Mouse (Mus musculus) limb, embryonic 14.5 days (tissue): ENCODE measurements around the gene Prkrip1. TPM values are rescaled to one million over a fixed set of nuclear protein-coding genes. Genes with fewer than 3 reads are reported as not detected.
"Not testable (repeated sequence)": the region's sequence is repeated elsewhere in the genome, so short reads cannot be mapped to it uniquely, and the experiment has no call there.

Source experiments
- ATAC-seq: fragments of 200-750 bp; cut with Nextera tagmentation; 2 replicates; pipeline ENCODE4 v1.8.0; 2017; ENCODE audit warnings: low read depth, moderate number of reproducible peaks, moderate TSS enrichment; ENCODE audit not compliant: low FRiP score
- DNase-seq: peaks from one replicate; pipeline ENCODE4 v3.0.0-alpha.2; 2015; ENCODE audit warnings: low spot score
- H3K27ac ChIP-seq: fragments of 300-500 bp; sonication (generic); replicated peaks from 2 replicates; pipeline ENCODE4 v1.5.1; 2014; ENCODE audit warnings: low read depth, mild to moderate bottlenecking, low read length, moderate library complexity, mixed read lengths
- H3K27me3 ChIP-seq: fragments of 300-500 bp; sonication (generic); 2 replicates; pipeline ENCODE4 v1.6.1; 2014; ENCODE audit warnings: low read length, mixed read lengths; ENCODE audit not compliant: control insufficient read depth, insufficient read depth
- H3K36me3 ChIP-seq: fragments of 300-500 bp; sonication (generic); 2 replicates; pipeline ENCODE4 v1.6.1; 2014; ENCODE audit warnings: mild to moderate bottlenecking, low read length, moderate library complexity, mixed read lengths; ENCODE audit not compliant: control insufficient read depth, insufficient read depth
- H3K4me1 ChIP-seq: fragments of 300-500 bp; sonication (generic); 2 replicates; pipeline ENCODE4 v1.6.1; 2014; ENCODE audit warnings: antibody characterized with exemption, low read length, mixed read lengths; ENCODE audit not compliant: control insufficient read depth, insufficient read depth
- H3K4me2 ChIP-seq: fragments of 300-500 bp; sonication (generic); replicated peaks from 2 replicates; pipeline ENCODE4 v1.6.1; 2014; ENCODE audit warnings: low read depth, mild to moderate bottlenecking, low read length, moderate library complexity; ENCODE audit not compliant: severe bottlenecking
- H3K4me3 ChIP-seq: fragments of 300-500 bp; sonication (generic); replicated peaks from 2 replicates; pipeline ENCODE4 v1.5.1; 2014; ENCODE audit warnings: low read length
- H3K9ac ChIP-seq: fragments of 300-500 bp; sonication (generic); 2 replicates; pipeline ENCODE4 v1.6.1; 2014; ENCODE audit warnings: mild to moderate bottlenecking, low read depth, low read length, moderate library complexity; ENCODE audit not compliant: severe bottlenecking
- H3K9me3 ChIP-seq: fragments of 300-500 bp; sonication (generic); 2 replicates; pipeline ENCODE4 v1.6.1; 2016; ENCODE audit warnings: low read length; ENCODE audit not compliant: control insufficient read depth
- POLR2A ChIP-seq: fragments of 200-500 bp; IDR thresholded peaks from 2 replicates; pipeline ENCODE4 v1.8.0; 2012; ENCODE audit warnings: inconsistent platforms, mild to moderate bottlenecking, moderate library complexity, borderline replicate concordance; ENCODE audit not compliant: insufficient read depth, insufficient read length; ENCODE audit errors: extremely low read depth
- WGBS: fragments of 180-500 bp; shearing (Covaris S2); extraction: QIAGEN DNeasy Blood & Tissue Kit; methylation state at CpG from one replicate; pipeline ENCODE4 v1.1.7; 2014; 5-methylcytosine and 5-hydroxymethylcytosine counted together
- polyA plus RNA-seq, 2 experiments: library from polyadenylated mRNA; depleted of rRNA in 1 of 2; stranded (reverse) in 1 of 2; unstranded in 1 of 2; fragments of >200 nt; fragmentation: Nextera tagmentation in 1 of 2; extraction: Ambion mirVana in 1 of 2; gene quantifications; 2 replicates each; pipeline versions ENCODE4 v1.2.1 to v1.2.3; 2012 to 2014

The Prkrip1 gene
- polyA plus RNA-seq, 2 experiments: 32.4 to 52.3 TPM

- Histone ChIP-seq H3K27me3 (no peaks in the 10 kb centered on the region), H3K27ac (no peak overlapping the region), H3K4me1 (peaks cover 7% of the 10 kb centered on the region), H3K9ac (no peak overlapping the region), H3K9me3 (no peaks in the 10 kb centered on the region), H3K36me3 (no peaks in the 10 kb centered on the region; the same call in 1 of the 2 replicates), H3K4me3 (no peak overlapping the region), H3K4me2 (no peak overlapping the region)
- DNase-seq (no peak), ATAC-seq (no peak)
- TF ChIP-seq POLR2A: no peak
- WGBS: 91% methylated on average over 4 of the region's 4 CpGs
Observed at GRCm38 (mm10) chr5:136167296-136167695, 31.5 kb downstream of the Prkrip1 start.

DNA sequence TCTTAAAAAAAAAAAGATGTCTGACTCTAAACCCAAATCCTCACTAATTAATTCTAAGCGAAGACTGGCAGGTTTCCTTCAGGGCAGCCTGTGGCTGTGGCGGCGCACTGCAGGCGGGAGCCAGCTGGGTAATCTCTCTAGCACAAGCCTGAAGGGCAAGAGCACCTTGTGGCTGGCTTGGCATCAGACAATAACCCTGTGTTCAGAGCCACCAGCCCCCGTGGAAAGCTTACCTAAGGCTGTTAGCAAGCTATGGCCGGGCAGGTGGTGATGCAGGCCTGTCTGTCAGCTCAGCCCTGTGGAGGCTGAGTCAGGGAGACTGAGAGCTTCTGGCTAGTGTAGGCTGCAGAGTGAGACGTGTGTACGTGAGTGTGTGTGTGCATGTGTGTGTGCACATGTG lies 33.5 kb downstream of the Prkrip1 start:
- no peak for TF ChIP-seq POLR2A
- no peak overlapping the region for H3K27ac ChIP-seq
- H3K9me3 ChIP-seq: no peaks in the 10 kb centered on the region
- no peak overlapping the region for H3K4me3 ChIP-seq
- WGBS: 70% methylated on average over 8 of the region's 8 CpGs
- peaks cover 3% of the 10 kb centered on the region; the same call in 1 of the 2 replicates for H3K4me1 ChIP-seq
- DNase-seq (no peak), ATAC-seq (no peak)
- no peaks in the 10 kb centered on the region for H3K27me3 ChIP-seq
- H3K4me2 ChIP-seq: no peak overlapping the region
- no peaks in the 10 kb centered on the region; the same call in 1 of the 2 replicates for H3K36me3 ChIP-seq
- no peak overlapping the region for H3K9ac ChIP-seq

DNA sequence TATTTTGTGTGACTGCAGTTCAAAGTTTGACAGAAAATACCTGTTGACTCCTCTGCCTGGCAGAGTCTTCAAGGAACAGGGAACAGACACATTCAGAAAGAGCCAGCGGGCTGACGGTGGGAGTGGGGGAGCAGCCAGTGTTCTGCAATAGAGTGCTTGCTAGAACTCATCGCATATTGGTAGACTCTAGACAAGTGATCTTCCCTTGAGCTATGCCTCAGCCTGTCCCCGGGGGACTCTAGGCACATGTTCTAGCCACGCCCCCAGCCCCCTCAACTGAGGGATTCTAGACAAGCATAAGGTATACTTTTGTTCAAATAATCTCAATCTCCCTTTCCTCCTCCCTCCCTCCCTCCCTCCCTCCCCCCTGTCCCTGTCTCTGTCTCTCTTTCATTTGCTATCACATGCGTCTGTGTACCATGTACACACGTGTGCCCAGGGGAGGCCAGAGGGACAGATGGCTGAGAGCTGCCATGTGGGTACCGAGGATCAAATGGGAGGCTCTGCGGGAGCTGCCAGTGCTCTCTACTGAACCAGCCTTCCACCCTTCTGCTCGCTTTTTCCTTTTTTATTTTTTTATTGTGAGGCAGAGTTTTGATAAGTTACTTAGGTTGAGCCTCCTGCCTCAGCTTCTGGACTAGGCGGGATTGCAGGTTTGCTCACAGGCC lies 34.8 kb downstream of the Prkrip1 start:
- ATAC-seq: no peak
- WGBS: 81% methylated on average over 11 of the region's 11 CpGs
- TF ChIP-seq POLR2A: no peak

GRCm38 (mm10) chr5:136160084-136160483 lies 38.7 kb downstream of the Prkrip1 start:
- not testable (repeated sequence) for H3K4me2 ChIP-seq, H3K27ac ChIP-seq, DNase-seq, ATAC-seq, H3K36me3 ChIP-seq, H3K27me3 ChIP-seq, H3K9me3 ChIP-seq, H3K4me3 ChIP-seq, H3K9ac ChIP-seq, H3K4me1 ChIP-seq
- WGBS: 89% methylated on average over 11 of the region's 12 CpGs

More for the DNA sequence above, 34.8 kb downstream of the Prkrip1 start:
- Histone ChIP-seq H3K4me2 (no peak overlapping the region), H3K9ac (no peak overlapping the region), H3K9me3 (no peaks in the 10 kb centered on the region), H3K36me3 (no peaks in the 10 kb centered on the region; the same call in 1 of the 2 replicates), H3K4me3 (no peak overlapping the region), H3K4me1 (no peaks in the 10 kb centered on the region), H3K27ac (no peak overlapping the region), H3K27me3 (no peaks in the 10 kb centered on the region)
- DNase-seq: no peak

GRCm38 (mm10) chr5:136155399-136155798 lies 43.4 kb downstream of the Prkrip1 start:
- WGBS: 91% methylated on average over 5 of the region's 5 CpGs

More at GRCm38 (mm10) chr5:136155399-136155798, 43.4 kb downstream of the Prkrip1 start:
- H3K4me1 ChIP-seq: no peaks in the 10 kb centered on the region
- H3K9ac ChIP-seq: no peak overlapping the region
- no peak overlapping the region for H3K4me3 ChIP-seq
- no peak for TF ChIP-seq POLR2A
- H3K4me2 ChIP-seq: no peak overlapping the region
- no peaks in the 10 kb centered on the region for H3K36me3 ChIP-seq
- no peak overlapping the region for H3K27ac ChIP-seq
- DNase-seq (no peak), ATAC-seq (no peak)
- H3K9me3 ChIP-seq: no peaks in the 10 kb centered on the region
- H3K27me3 ChIP-seq: no peaks in the 10 kb centered on the region
